Mouse (Mus musculus): ENCODE measurements at regions not wholly inside any gene's neighbourhood (a gene's known extent, or its start where the extent isn't known, plus 50 kb on each side); places are given as distances from the start of the nearest gene placed in this dataset.

GRCm38 (mm10) chr7:70839190-70839589 is 472.7 kb upstream of the Nr2f2 start:
- no peak for DNase-seq (ENCODE audit: low spot score in 2 of 2)

GRCm38 (mm10) chr7:70834787-70835461 is 468.4 kb upstream of the Nr2f2 start:
- no peak for DNase-seq (ENCODE audit: low spot score in 2 of 2)

GRCm38 (mm10) chr7:70828486-70829195 is 462.1 kb upstream of the Nr2f2 start:
- DNase-seq (ENCODE audit: low spot score in 2 of 2), result no peak

- DNase-seq (ENCODE audit: low spot score in 2 of 2), result no peak
These were observed 459.5 kb upstream of the Nr2f2 start for GRCm38 (mm10) chr7:70826074-70826473.

- no peak for DNase-seq (ENCODE audit: low spot score in 2 of 2)
These were observed 456.5 kb upstream of the Nr2f2 start for GRCm38 (mm10) chr7:70823020-70823419.

GRCm38 (mm10) chr7:70822310-70822821 is 455.8 kb upstream of the Nr2f2 start:
- peak in 1 of 2 experiments; percentile 13 for DNase-seq (ENCODE audit: low spot score in 2 of 2)

- DNase-seq (ENCODE audit: low spot score in 2 of 2), result no peak
These were observed 455.3 kb upstream of the Nr2f2 start for GRCm38 (mm10) chr7:70821861-70822260.

- DNase-seq (ENCODE audit: low spot score in 2 of 2), result no peak
These were observed 450.9 kb upstream of the Nr2f2 start for GRCm38 (mm10) chr7:70817347-70817913.

GRCm38 (mm10) chr7:70814391-70814790 is 447.9 kb upstream of the Nr2f2 start:
- no peak for DNase-seq (ENCODE audit: low spot score in 2 of 2)

- no peak for DNase-seq (ENCODE audit: low spot score in 2 of 2)
These were observed 446.6 kb upstream of the Nr2f2 start for GRCm38 (mm10) chr7:70813101-70813500.

- no peak for DNase-seq (ENCODE audit: low spot score in 2 of 2)
These were observed 444.0 kb upstream of the Nr2f2 start for GRCm38 (mm10) chr7:70810411-70811090.

GRCm38 (mm10) chr7:70804281-70804680 is 437.7 kb upstream of the Nr2f2 start:
- no peak for DNase-seq (ENCODE audit: low spot score in 2 of 2)

- no peak for DNase-seq (ENCODE audit: low spot score in 2 of 2)
These were observed 433.4 kb upstream of the Nr2f2 start for GRCm38 (mm10) chr7:70799976-70800375.

- no peak for DNase-seq (ENCODE audit: low spot score in 2 of 2)
These were observed 432.7 kb upstream of the Nr2f2 start for GRCm38 (mm10) chr7:70799031-70799766.

GRCm38 (mm10) chr7:70796038-70796760 is 429.7 kb upstream of the Nr2f2 start:
- no peak for DNase-seq (ENCODE audit: low spot score in 2 of 2)

- DNase-seq (ENCODE audit: low spot score in 2 of 2), result no peak
These were observed 422.6 kb upstream of the Nr2f2 start for GRCm38 (mm10) chr7:70788902-70789796.

- DNase-seq (ENCODE audit: low spot score in 2 of 2), result no peak
These were observed 421.4 kb upstream of the Nr2f2 start for GRCm38 (mm10) chr7:70787966-70788365.

- no peak for DNase-seq (ENCODE audit: low spot score in 2 of 2)
These were observed 414.3 kb upstream of the Nr2f2 start for GRCm38 (mm10) chr7:70780742-70781332.

GRCm38 (mm10) chr7:70777763-70778162 is 411.2 kb upstream of the Nr2f2 start:
- no peak for DNase-seq (ENCODE audit: low spot score in 2 of 2)

Data from adrenal gland, postnatal 4 days (tissue).